Mouse (Mus musculus) layer of hippocampus, postnatal 25 days (tissue): ENCODE results near the gene Whrn. TPM values are rescaled to one million over a fixed set of nuclear protein-coding genes. Genes with fewer than 3 reads are reported as not detected.

Source experiments
- DNase-seq, 2 experiments: peaks; one replicate each; pipeline ENCODE4 v3.0.0; 2022; ENCODE audit warnings: mixed read lengths in 2 of 2, low spot score in 1 of 2; ENCODE audit errors: extremely low spot score in 1 of 2
- total RNA-seq, 2 experiments: library from RNA; stranded (reverse); gene quantifications; 2 replicates each; pipeline ENCODE4 v1.2.3; 2021

The Whrn gene
- total RNA-seq, 2 experiments from 2014 or later: 17.7 to 27.3 TPM

DNA sequence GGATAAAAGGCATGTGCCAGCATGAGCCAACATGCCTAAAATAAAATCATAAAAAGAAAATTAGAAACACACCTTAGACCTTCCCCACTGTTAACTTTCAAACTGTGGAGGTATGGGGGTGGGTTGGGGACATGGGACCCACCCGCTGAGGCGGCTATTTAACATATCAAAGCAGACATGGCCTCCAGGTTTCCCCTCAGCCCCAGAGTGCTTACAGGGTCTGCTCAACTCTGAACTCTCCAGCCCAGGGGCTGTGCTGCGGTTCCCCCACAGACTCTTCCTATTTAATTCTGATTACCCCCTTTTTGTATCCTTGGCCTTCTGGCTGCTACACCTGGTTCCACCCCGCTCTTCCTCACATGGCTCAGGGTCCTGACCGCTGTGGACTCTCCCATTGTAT lies 39.2 kb downstream of the Whrn start:
- no peak for DNase-seq

DNA sequence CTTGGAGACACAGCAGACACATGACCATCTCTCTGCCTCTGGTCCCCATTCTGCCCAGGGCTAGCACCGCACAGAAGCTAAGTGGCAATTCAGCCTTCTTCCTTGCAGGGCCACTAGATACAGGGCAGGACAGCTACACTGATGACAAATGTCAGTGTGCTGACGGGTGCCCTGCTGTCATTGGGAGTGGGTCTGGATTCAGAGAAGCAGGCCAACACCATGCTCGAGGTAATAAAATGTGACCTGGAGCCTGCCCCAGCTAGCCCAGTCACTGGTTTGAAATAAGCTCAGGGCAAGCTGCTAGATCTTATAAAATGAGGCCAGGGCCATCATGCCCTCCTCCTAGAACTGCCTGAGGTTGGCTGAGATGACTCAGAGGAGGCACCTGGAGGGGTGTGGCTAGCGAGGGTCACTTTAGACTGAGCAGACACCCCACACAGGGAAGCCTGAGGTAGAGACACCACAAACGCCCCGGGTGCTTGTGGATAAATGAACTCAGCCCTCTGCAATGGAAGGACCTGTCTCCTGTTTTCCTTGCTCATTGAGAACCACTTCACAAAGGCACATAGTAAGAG lies 41.8 kb downstream of the Whrn start:
- no peak for DNase-seq

DNA sequence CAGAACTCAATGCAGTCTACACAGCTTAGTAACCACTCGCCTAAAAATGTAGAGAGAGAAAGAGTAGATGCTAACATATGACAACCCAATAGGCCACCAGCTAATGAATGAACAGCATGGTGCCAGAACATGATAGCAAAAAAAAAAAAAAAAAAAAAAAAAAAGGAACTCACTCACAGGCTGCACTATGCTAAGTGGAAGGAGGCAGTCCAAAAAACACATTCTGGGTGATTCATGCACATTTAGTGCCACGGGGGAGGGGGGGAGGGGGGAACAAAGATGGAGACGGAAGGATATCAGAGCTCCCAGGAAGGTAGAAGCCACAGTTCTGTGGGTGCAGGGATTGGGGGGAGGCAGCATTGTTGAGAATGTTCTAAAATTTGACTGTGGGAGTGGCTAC lies 43.2 kb downstream of the Whrn start:
- no peak for DNase-seq

DNA sequence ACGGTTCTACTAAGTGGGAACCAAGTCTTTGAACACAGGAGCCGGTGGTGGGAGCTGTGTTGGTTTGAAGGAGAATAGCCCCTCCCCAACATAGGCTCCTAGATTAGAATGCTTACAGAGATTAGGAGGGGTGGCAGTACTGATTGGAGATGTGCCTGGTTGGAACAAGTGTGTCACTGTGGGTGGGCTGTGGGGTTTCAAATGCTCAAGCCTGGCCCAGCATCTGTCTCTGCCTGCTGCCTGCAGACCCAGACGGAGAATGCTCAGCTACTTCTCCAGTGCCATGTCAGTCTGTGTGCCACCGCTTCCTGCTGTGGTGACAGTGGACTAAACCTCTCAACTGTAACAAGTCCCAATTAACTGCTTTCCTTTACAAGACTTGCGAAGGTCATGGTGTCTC lies 45.2 kb downstream of the Whrn start:
- no peak for DNase-seq

DNA sequence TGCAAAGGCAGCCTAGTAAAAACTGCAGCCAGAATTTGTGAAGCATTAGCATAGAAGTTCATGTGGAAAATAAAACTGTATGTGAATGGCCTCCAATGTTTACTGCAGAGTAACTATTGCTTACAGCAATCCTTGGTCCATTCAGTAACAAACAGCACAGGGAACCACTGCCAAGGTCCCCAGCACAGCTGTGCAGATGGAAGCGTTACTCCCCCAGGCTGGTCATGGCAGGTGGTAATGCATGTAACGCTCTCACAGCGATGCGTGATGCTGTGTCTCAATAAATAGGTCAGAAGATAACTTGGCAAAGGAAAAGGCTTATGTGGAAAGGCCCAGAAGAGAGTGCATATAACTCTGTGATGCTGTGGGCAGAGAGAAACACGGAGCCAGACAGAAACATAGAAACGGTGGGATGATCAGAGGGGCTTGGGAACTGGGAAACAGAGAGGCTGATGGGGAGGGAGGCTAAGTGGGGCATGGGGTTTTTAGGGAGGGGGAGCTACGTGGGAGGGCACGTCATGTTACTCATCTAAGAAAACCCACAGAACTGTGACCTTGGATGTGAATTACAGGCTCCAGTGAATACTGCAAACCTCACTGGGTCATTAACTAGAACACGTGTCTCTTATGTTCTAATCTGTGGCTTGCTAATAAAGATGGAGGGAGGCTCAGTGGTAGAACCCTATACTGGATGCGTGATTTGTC lies 51.3 kb downstream of the Whrn start:
- DNase-seq: no peak

DNA sequence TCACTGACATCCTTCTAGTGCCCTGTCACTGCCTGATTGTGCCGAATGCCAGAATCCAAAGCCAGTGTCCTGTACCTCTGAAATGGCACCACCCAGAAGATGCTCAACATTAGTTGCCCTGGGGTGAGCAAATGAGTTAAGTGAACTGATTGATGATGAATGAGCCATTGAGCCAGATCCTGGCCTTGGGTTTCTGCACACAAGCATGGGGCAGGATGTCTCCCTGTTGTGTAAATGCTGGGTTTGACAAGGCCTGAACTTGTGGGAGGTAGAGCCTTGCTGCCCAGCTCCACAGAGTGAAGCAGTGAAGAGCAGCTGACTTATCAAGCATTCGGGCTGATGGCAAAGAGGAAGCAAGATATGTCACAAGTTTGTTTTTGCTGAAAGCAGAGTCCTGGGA lies 52.7 kb downstream of the Whrn start:
- DNase-seq: no peak

DNA sequence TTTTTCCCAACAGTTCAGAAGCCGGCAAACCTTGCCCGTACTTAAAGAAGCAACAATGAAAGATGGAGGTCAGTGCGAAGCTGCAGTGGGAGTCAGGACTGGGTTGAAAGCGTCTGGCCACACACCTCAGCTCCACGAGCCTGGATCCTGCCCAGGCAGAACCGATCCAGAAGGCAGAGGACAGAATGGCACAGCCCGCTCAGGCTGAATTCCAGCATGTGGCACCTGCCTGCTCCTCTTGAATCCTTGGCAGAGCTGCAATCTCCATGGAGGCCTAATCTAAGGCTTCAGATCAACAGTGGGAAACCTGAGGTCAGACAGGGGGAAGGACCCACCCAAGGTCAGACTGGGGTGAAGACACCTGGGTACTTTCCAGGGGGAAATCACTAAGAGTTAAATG lies 54.2 kb downstream of the Whrn start:
- no peak for DNase-seq

DNA sequence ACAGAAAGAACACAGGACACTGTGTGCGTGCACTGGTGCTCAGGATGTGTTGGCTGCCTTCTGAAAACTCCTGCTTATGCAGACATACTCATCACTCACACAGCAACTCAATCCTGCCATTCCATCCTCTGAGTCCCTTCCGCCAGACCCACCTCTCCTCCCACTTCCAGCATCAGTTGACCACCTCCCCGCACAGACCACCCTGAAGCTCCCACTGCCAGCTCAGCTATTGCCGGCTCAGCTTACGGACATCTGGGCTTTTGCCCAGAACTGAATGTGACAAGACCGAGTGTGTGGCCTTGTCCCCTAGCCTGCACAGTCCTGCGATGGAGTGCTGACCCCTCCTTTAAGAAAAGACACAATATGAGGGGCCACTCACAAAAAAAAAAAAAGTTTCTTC lies 55.5 kb downstream of the Whrn start:
- DNase-seq: no peak

DNA sequence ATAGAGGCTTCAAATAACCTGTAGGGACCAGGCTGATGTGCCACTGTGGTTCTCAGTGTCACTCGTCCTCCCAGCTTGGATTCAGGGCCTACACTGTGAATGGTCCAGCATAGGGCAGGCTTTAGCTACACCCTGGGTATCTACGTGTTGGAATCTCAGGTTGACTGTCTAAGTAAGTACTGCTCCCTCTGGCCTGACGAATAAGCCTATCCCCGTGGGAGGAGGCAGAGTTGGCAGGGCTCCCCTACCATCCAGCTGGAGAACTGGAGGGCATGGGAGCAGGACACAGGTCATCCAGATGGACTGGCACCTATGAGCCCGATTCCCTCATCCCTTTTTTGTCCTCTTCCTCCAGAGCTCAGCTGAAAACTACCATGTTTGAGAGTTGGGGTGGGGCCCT lies 57.8 kb downstream of the Whrn start:
- no peak for DNase-seq

DNA sequence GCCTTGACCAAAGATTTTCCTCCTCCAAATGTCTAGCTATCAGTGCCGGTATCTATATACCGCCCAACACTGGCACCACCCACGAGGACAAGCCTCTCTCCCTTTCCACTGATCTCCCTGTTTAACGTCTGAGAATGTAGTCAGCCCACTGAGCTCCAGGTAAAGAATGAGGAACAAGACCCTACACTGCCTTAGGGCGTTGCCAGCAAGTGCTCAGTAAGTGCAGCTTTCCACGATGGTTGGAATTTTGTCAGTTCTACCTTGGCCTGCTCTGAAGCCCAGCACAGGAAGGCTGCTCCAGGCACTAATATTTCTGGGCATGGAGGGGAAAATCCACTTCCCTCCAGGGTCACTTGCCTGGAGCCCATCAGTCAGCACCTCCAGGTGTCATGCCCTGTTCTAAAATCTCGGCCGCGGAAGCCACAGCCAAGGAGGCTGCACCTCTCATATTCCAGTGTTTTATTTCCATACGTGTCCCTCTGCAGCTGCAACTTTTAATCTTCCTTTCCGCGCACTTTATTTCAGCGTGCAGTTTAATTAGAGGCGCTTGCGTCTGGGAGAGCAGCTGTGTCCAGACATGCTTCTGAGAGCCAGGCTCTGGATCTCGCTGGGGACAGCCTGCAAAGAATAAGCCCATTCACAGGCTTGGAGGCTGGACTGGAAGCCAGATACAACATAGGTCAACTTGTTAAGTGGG lies 58.5 kb downstream of the Whrn start:
- no peak for DNase-seq

DNA sequence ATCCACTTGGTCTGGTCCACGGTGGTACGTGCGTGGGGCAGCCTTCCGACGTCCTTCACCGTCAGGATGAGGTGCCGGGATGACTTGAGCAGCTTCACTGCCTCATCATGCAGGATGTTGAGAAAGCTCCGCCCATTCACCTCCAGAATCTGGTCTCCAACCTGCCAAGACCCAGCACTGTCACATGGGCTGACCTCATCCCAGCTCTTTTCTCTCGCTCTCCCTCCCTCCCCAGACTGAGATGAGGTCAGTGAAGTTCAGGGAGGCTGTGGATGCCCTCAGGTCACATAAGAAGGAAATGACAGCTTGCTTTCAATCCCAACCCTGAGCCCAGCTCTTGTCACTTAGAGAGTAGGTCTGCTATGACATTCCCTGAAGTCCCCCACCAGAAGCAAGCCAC lies 60.4 kb downstream of the Whrn start:
- DNase-seq: no peak

DNA sequence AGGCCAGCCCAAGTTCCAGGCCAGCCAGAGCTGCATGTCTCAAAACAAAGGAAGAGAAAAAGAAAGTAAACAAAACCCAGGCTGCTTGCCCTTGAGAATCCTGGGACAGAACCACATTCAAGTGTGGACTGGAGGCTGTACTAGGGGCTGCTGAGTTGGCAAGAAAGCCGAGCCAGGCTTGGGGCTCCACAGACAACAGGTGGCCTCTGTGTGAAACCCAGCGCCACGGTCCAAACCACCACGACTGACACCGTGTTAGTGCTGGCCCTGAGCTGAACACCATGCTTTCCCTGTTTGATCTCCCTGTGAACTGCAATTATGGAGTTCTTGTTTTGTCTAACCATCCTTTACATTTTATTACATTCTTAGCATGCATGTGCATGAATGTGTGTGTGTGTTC lies 64.7 kb downstream of the Whrn start:
- DNase-seq: no peak

DNA sequence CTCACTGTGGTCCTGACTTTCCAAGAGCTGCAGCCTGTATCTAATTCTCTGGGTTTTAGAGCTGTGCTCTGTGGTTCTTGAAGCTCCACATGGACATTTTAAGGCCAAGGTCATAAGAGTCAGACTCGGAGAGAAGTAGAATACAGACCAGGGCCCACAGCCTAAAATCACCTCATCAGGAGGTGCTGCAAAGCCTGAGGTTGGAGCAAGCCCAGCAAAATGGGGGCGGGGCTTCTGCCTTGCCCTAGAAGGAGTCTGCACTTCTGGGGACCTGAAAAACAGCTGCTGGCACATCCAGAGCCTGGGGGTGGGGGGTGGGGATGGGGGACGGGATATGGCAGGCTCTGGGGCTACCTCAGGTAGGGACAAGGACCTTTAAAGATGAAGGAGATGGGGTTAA lies 65.4 kb downstream of the Whrn start:
- no peak for DNase-seq

DNA sequence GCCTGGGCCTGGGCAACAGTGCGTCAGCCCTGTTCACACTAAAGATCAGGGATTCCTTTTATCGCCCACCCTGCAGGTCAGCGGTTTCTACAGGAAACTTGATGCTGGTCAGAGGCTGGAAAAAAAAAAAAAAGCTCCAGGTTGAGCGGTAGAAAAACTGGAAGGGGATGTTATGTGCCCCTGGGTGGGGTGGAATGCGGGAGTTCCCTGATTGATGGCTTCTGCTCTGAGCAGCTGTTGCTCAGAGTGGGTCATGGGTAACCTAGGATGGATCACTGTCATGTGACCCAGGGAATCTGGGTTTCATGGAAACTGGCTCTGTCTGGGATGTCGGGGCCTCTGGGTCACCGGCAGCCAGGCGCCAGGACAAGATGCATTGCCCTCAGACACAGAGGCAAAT lies 69.5 kb downstream of the Whrn start:
- no peak for DNase-seq

DNA sequence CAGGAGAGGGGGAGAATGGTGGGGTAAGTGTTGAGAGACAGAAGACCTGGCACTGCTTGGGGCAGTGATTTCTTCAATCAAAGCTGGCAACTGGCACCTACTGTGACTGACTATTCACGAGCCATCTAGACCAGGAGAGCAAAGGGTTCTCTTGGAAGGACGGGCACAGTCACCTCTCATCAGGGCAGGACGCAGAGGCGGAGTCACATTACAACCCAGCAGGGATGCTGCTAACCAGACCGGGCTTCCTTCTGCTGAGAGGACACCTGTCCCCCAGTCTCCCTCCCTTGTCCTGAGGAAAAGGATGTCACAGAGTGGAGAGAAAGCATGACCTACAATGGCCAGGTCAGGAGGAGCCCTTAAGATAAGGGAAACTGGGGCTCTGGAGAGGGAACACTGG lies 72.0 kb downstream of the Whrn start:
- no peak for DNase-seq

DNA sequence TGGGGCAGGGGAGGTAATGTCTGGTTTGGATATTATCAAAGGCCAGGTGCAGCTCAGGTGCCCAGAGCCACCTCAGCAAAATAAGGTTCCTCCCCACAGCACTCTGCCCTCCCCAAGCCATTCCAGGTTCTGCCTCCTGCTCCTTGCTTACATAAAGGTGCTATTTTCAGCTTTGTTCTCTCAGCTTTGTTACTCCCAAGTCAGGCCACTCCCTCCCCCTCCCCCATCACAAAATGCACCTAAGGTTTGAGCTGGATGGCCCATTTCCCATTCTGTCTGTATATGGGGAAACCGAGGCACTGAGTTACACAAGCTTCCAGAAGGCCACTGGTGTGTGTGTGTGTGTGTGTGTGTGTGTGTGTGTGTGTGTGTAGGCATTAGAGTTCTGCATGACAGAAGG lies 72.6 kb downstream of the Whrn start:
- DNase-seq: no peak

DNA sequence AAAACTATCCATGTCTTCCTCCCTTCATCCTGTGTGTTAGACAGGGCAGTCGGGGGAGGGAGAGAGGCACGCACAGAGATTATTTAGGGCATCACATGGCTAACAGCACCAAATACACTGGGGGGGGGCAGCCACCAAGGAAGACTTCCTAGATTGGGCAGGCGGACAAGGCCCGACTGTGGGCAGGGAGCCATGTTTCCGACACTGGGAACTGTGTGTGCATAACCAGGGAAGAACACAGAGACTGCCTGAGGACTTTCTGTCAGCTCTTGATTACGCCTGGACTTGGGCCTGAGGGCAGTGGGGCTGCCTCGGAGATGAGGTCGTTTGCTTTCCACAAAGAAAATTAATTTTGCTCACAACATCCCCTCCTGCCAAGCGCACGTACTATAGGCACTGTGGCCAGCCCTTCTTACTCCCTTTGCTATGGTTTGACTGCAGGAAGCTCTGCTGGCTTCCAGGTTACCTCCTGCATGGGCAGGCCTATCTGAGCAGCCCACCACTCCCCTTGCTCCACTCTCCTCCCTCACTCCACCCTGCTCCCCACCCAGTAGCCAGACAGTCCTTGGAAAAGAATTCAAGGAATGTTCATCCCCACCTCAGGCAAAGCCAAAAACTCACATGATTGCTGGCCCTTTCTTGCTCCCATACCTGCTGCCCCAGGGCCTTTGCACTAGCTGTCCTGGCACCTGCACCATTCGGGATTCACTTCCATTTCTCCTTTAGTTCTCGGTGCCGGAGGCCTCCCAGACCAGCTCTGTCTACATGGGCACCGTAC lies 75.5 kb downstream of the Whrn start:
- peak in 1 of 2 experiments; percentile 18 for DNase-seq

DNA sequence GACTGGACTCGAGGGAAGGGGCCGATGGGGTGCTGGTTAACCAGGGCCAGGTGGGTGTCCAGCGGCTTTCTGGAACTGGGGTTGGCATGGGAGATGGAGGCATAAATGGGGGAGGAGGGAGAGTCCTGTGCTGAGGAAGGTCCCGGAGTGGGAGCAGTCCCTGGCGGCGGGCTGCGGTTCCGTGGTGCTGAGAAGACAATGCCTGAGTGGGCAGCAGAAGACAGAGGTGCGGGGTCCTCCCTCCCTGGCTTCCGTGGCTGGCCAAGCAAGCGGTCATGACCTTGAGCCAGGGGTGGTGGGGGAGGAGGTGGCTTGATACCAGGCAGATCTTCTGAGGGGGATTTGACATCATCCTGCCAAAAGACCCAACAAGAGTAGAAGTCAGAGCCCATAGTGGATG lies 77.5 kb downstream of the Whrn start:
- no peak for DNase-seq

DNA sequence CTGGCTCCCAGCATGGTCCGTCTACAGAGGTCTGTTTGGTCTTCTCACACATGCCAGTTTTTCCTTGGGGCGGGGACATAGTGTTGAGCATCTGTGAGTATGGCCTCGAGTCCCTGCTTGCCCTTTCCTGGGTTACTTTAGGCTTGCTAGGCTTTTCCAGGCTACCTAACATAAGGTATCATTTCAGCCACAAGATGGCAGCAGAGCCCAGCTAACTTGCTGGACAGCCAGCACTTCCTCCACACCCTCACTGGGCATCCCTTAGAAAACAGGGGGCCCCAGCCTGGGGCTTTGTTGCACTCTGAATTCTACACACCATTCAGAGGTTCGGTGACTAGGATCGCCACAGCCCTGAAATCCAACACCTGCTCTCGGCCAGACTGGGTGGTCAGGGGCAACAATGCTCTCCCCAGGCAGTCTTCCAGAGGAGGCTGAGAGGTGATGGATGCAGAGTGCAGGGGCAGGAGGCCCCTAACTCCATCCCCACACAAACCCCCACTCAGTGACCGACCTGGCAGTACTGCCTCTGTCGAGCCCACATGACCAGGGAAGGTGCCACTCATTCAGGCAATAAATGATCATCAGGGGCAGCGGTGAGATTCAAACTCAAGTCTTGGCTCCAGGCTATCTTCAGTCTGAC lies 78.4 kb downstream of the Whrn start:
- peak; percentile 75 to 92 for DNase-seq

DNA sequence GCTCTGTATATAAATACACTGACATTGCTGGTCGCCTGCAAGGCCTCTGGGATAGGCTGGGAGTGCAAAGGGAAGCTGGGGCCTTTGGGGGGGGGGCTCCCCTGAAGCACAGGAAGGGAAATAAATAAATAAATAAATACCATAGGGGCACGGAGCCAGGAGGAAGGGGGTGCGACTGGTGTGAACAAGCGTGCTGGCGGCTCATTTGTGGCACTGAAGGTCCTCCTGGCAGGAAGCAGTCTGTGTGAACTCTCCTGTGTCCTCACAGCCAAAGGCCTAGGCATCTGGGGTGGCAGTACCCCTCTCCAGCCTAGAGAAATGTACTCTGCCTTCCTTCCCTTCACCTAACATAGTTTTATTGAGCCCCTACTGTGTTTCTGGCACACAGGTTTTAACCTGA lies 80.8 kb downstream of the Whrn start:
- DNase-seq: no peak

DNA sequence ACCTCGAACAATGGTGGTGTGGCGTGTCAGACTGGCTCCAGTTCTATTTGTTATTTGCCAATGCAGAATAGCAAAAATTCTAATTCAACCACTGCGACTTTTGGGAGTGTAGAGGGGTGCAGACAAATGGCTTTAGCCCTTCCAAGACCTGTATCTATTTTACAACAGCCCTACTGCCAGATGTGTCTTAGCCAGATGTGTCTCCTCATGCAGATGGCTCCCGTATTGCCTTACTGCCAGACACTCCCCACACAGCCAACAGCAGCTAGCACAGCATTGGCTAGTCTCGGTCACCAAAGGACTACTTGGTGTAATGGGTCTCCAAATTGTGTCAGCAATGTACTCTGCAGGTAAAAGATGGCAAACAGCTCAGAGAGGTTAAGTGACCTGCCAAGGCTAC lies 84.6 kb downstream of the Whrn start:
- no peak for DNase-seq
